Mouse (Mus musculus) erythroblast, embryonic 14.5 days (primary cell): ENCODE results near the gene C2cd3. TPM values are rescaled to one million over a fixed set of nuclear protein-coding genes. Genes with fewer than 3 reads are reported as not detected.
A peak's percentile ranks its signal among the peaks of the same experiment; 100 is the strongest.

Source experiments
- H3K27me3 ChIP-seq: 2 replicates; pipeline ENCODE4 v1.6.1; 2012; ENCODE audit warnings: inconsistent platforms; ENCODE audit not compliant: control insufficient read depth
- H3K36me3 ChIP-seq: 2 replicates; pipeline ENCODE4 v1.6.1; 2012; ENCODE audit warnings: mild to moderate bottlenecking, inconsistent platforms; ENCODE audit not compliant: control insufficient read depth
- H3K4me1 ChIP-seq: 2 replicates; pipeline ENCODE4 v1.6.1; 2012; ENCODE audit warnings: inconsistent platforms; ENCODE audit not compliant: control insufficient read depth
- H3K4me3 ChIP-seq: replicated peaks from 2 replicates; pipeline ENCODE3; 2012; ENCODE audit warnings: moderate library complexity, mild to moderate bottlenecking, inconsistent platforms
- H3K9me3 ChIP-seq: 2 replicates; pipeline ENCODE4 v1.6.1; 2012; ENCODE audit warnings: low read length, inconsistent platforms, mixed read lengths; ENCODE audit not compliant: control insufficient read depth
- GATA1 ChIP-seq: IDR thresholded peaks from 2 replicates; pipeline ENCODE4 v1.6.1; 2012; ENCODE audit warnings: low read length, inconsistent platforms, mixed read lengths
- TAL1 ChIP-seq: IDR thresholded peaks from 3 replicates; pipeline ENCODE4 v1.6.1; 2012; ENCODE audit warnings: low read length, inconsistent platforms, mixed read lengths
- polyA plus RNA-seq: library from polyadenylated mRNA; stranded (reverse); fragments of >175 nt; gene quantifications from 2 replicates; pipeline ENCODE4 v1.2.3, GENCODE M21; 2012

C2cd3 gene
- polyA plus RNA-seq, 1 experiment = 3.1 TPM

GRCm38 (mm10) chr7:100464248-100464647 lies 92.2 kb downstream of the C2cd3 start:
- H3K36me3 ChIP-seq = peaks cover 89% of the 10 kb centered on the region

GRCm38 (mm10) chr7:100465248-100465647 lies 93.2 kb downstream of the C2cd3 start:
- Histone ChIP-seq H3K9me3 (no peaks in the 10 kb centered on the region), H3K4me1 (peaks cover 99% of the 10 kb centered on the region), H3K4me3 (peak overlapping the region; percentile 77), H3K36me3 (peaks cover 89% of the 10 kb centered on the region), H3K27me3 (no peaks in the 10 kb centered on the region)
- TF ChIP-seq TAL1 (no peak), GATA1 (no peak)

More at GRCm38 (mm10) chr7:100464248-100464647, 92.2 kb downstream of the C2cd3 start:
- H3K4me1 ChIP-seq = peaks cover 99% of the 10 kb centered on the region
- no peaks in the 10 kb centered on the region for H3K9me3 ChIP-seq
- no peaks in the 10 kb centered on the region for H3K27me3 ChIP-seq
- no peak for TF ChIP-seq GATA1
- TF ChIP-seq TAL1 = no peak
- H3K4me3 ChIP-seq = peak overlapping the region; percentile 77

GRCm38 (mm10) chr7:100465656-100466309 lies 93.8 kb downstream of the C2cd3 start:
- Histone ChIP-seq H3K36me3 (peaks cover 89% of the 10 kb centered on the region), H3K4me3 (peak overlapping the region; percentile 77), H3K9me3 (no peaks in the 10 kb centered on the region), H3K27me3 (no peaks in the 10 kb centered on the region), H3K4me1 (peaks cover 99% of the 10 kb centered on the region)
- no peak for TF ChIP-seq GATA1
- TF ChIP-seq TAL1 = no peak

GRCm38 (mm10) chr7:100466781-100467510 lies 94.9 kb downstream of the C2cd3 start:
- Histone ChIP-seq H3K36me3 (peaks cover 89% of the 10 kb centered on the region), H3K4me3 (peak overlapping the region; percentile 77), H3K9me3 (no peaks in the 10 kb centered on the region), H3K27me3 (no peaks in the 10 kb centered on the region), H3K4me1 (peaks cover 99% of the 10 kb centered on the region)
- peak; percentile 97 for TF ChIP-seq GATA1
- peak; percentile 99 for TF ChIP-seq TAL1

GRCm38 (mm10) chr7:100468761-100469160 lies 96.7 kb downstream of the C2cd3 start:
- Histone ChIP-seq H3K4me1 (peaks cover 95% of the 10 kb centered on the region), H3K36me3 (peaks cover 81% of the 10 kb centered on the region)

GRCm38 (mm10) chr7:100469502-100469901 lies 97.5 kb downstream of the C2cd3 start:
- Histone ChIP-seq H3K36me3 (peaks cover 76% of the 10 kb centered on the region), H3K4me1 (peaks cover 93% of the 10 kb centered on the region), H3K9me3 (no peaks in the 10 kb centered on the region), H3K4me3 (peak overlapping the region; percentile 42), H3K27me3 (no peaks in the 10 kb centered on the region)
- TF ChIP-seq TAL1 = no peak
- no peak for TF ChIP-seq GATA1

More at GRCm38 (mm10) chr7:100468761-100469160, 96.7 kb downstream of the C2cd3 start:
- TF ChIP-seq TAL1 = no peak
- TF ChIP-seq GATA1 = no peak
- H3K9me3 ChIP-seq = no peaks in the 10 kb centered on the region
- peak overlapping the region; percentile 42 for H3K4me3 ChIP-seq
- no peaks in the 10 kb centered on the region for H3K27me3 ChIP-seq

- TF ChIP-seq TAL1 (no peak), GATA1 (no peak)
- Histone ChIP-seq H3K36me3 (peaks cover 64% of the 10 kb centered on the region), H3K27me3 (no peaks in the 10 kb centered on the region), H3K9me3 (no peaks in the 10 kb centered on the region), H3K4me3 (no peak overlapping the region), H3K4me1 (peaks cover 85% of the 10 kb centered on the region)
Measured at GRCm38 (mm10) chr7:100470796-100471406, 98.9 kb downstream of the C2cd3 start.

GRCm38 (mm10) chr7:100471407-100471797 lies 99.4 kb downstream of the C2cd3 start:
- H3K4me1 ChIP-seq = peaks cover 84% of the 10 kb centered on the region
- no peaks in the 10 kb centered on the region for H3K27me3 ChIP-seq
- no peaks in the 10 kb centered on the region for H3K9me3 ChIP-seq
- no peak for TF ChIP-seq GATA1
- TF ChIP-seq TAL1 = no peak
- H3K4me3 ChIP-seq = no peak overlapping the region
- peaks cover 59% of the 10 kb centered on the region for H3K36me3 ChIP-seq

- Histone ChIP-seq H3K4me1 (peaks cover 70% of the 10 kb centered on the region), H3K9me3 (no peaks in the 10 kb centered on the region), H3K4me3 (no peak within 1 kb of the TSS), H3K27me3 (no peaks in the 10 kb centered on the region), H3K36me3 (peaks cover 55% of the 10 kb centered on the region)
- TF ChIP-seq TAL1 (no peak), GATA1 (no peak)
Measured at GRCm38 (mm10) chr7:100472777-100473176, 100.7 kb downstream of the C2cd3 start, which contains the start of gene Ucp3. TSS of gene Ucp3 (plus strand) at chr7:100472990.
